Mouse (Mus musculus) CD8-positive naive resting alpha-beta T cell, adult 2 months (primary cell): Measurements from ENCODE around the gene Olfm2.

Experiments
- DNase-seq, 2 experiments: peaks; one replicate each; pipeline ENCODE4 v3.0.0; 2022; ENCODE audit warnings: low read depth in 2 of 2, low spot score in 2 of 2

Olfm2 gene

DNA sequence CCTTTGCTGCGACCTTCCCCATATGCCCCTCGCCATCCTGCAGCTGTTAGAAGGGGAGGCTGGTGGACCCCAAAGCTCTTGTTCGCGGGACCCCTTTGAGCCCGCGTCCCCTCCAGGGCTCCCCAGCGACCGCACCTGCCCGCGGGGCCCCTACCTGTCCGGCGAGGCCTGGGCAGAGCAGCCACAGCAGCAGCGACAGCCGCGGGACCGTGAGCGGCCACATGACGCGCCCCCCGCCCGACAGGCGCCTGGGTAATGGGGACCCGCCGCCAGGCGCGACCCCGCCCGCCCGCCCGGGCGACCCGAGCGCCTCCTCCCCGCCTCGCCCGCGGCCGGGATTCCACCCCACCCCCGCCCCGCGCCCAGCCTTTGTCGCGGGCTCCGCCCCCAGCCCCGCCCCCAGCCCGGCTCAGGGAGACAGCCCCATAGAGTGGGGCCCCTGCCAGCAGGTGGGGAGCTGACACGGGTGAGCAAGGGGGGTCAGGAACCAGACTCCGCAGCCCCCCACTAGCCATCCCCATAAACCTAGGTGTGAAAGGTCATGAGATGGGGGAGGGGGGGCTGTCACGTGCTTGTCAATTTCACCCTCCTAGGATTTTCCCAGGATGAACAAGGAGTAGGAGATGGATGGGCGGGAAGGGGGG, at the start of gene Olfm2:
Olfm2 (minus strand) TSS at position 333 of the 644 bp plus-strand sequence.
- DNase-seq = no peak

GRCm38 (mm10) chr9:20794108-20794806, 48.1 kb upstream of the Olfm2 start:
- no peak for DNase-seq

GRCm38 (mm10) chr9:20790345-20790744, 44.2 kb upstream of the Olfm2 start:
- DNase-seq = no peak

- no peak for DNase-seq
Observed at GRCm38 (mm10) chr9:20789651-20790050, 43.5 kb upstream of the Olfm2 start.

- DNase-seq = no peak
Observed at GRCm38 (mm10) chr9:20787992-20788391, 41.8 kb upstream of the Olfm2 start.

GRCm38 (mm10) chr9:20785055-20785454, 38.9 kb upstream of the Olfm2 start:
- DNase-seq = no peak

- DNase-seq = no peak
Observed at GRCm38 (mm10) chr9:20781286-20781685, 35.1 kb upstream of the Olfm2 start.

DNA sequence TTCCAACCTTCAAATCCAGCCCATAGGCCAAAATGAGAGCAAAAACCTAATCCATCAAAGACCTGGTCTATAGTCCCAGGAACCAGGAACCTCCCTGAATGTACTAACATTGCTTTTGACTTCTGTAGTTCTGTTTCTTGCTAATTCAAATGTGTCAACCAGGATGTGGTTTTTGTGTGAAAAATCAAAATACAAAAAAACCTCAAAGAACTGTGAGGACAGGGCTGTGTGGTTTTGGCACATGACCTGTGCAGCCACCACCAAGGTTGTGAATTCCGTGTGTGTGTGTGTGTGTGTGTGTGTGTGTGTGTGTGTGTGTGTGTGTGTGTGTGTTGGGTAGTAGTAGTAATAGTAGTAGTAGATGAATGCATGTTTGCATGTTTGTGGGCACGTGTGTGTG, 19.1 kb upstream of the Olfm2 start:
- peak; percentile 11 to 44 for DNase-seq

DNA sequence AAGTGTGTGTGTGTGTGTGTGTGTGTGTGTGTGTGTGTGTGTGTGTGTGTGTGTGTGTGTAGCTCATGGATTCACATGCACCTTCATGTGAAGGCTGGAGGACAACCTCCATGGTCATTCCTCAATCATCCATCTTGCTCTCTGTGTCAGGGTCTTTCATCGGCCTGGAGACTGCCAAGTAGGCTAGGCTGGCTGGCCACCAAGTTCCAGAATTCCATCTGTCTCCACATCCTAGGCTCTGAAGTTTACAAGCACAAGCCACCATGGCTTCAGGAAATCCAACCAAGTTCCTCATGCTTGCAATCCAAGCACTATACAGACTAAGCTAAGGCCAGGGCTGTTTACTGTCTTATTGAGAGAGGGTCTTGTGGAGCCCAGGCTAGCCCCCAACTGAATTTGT, 16.9 kb upstream of the Olfm2 start:
- no peak for DNase-seq

DNA sequence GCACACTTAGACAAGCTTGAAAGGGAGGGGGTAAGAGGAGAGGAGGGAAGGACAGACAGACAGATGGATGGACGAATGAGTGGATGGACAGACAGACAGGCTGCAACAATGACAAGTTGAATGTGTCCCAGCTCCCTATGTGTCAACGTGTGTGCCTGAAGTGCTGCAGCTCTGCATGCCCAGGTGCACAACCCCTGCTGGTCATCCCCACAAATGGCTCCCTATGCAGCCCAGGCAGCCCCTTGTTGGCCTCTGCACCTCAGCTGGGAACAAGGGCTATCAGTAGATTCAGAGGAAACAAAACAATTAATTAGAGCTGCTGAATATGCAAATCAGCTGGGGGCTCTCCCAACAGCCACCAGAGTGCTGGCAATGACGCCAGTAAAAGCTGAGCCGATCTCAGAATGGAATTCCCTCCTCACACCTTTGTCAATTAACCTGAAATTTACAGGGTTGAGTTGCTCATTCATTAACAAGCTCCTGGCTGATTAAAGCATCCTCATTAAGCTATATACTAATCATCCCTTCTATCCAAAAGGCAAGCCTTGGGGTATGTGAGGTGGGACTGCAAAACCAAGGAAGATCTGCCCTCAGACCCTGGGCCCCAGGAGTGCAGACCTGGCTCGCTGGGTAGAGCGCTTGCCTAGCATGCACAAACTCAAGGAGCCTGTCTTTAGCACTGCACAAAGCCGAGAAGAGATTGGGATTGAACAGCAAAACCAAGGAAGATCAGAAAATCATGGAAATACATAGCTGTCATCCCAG, 16.2 kb upstream of the Olfm2 start:
- DNase-seq = no peak

- DNase-seq = no peak
Observed at GRCm38 (mm10) chr9:20761388-20761787, 15.2 kb upstream of the Olfm2 start.

GRCm38 (mm10) chr9:20760813-20761212, 14.7 kb upstream of the Olfm2 start:
- no peak for DNase-seq

DNA sequence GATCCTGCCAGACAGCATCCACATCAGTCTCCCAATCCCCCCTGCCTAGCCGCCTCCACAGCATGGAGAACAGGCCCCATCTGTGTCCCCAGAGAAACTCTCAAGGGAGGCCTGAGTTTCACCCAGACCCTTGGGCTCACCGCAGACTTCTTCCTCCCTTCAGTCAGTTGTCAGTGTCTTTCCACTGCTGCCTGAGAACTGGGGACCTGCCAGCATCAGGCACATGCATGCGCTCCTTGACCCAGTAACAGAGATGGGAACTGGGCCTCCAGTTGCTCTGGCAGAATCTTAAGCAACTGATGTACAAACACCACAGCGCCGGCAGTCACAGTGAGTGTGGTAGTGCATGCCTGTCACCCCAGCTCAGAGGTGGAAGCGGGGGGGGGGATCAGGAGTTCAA, 12.7 kb upstream of the Olfm2 start:
- DNase-seq = no peak

- no peak for DNase-seq
Observed at GRCm38 (mm10) chr9:20758243-20758642, 12.1 kb upstream of the Olfm2 start.

- DNase-seq = peak; percentile 60 to 72
Observed at GRCm38 (mm10) chr9:20757087-20757955, 11.2 kb upstream of the Olfm2 start.

DNA sequence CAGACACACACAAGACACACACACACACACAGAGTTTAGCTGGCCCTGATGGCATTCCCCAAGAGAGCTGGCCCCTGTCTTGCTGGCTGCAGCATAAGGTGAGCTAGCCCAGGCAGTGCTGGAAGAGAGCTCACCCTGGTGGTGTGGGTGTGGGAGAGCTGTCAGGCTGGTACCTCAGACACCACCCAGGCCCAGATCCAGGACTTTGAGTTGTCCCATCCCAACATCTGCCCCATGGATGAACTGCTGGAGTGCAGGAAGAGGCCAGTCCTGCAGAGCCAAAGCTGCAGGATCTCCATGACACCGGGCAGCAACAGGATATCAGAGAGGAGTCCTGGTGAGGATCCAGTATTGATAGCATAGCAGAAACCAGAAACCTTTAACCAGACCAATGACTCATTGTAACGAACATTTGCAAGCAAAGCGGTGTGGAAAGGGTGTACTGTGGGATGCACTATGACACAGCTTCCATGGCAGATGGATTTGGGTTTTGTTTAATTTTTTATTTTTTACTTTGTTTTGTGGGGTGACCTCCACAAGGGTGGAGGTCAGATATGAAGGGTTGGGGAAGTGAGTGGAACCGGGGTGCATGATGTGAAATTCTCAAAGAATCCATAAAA, 10.0 kb upstream of the Olfm2 start:
- no peak for DNase-seq

GRCm38 (mm10) chr9:20754335-20754734, 8.2 kb upstream of the Olfm2 start:
- DNase-seq = no peak

GRCm38 (mm10) chr9:20751477-20752029, 5.4 kb upstream of the Olfm2 start:
- no peak for DNase-seq

DNA sequence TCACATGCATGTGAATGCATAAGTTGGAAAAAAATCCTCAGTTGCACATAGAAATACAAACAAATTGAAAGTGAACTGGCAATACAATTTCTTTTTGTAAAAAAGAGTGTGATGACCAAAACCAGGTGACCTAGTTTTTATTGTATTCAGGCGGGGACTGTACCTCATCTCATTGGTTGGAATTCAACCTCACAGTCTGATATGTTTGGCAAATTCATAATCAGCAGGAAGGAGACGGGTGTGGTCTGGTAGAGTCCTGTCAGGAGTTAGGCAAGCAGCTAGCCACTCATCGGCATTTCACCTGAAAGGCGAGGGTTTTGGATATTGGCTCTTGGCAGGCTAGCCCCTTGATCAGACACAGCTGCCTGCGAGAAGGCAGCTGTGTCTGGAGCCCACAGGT, 3.1 kb upstream of the Olfm2 start:
- no peak for DNase-seq

DNA sequence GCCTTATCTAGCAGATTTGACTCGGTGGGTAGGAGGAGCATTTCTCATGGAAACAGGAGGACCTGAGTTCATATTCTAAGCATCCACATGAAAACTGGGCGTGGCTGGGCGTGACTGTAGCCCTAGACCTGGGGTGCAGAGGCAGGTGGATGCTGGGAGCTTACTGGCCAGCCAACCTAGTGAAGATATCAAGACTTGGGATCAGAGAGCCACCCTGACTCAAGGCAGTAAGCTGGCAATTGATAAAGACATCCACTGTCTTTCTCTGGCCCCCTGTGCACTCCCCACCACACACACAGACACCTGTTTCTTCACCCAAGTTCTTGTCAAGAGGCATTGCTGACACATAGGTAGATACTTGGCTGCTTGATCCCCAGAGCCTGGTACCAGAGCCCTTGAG, 2.4 kb upstream of the Olfm2 start:
- DNase-seq = no peak
